Mouse (Mus musculus) CH12.LX (cell line): ENCODE measurements around the gene Arhgef25. TPM values are rescaled to one million over a fixed set of nuclear protein-coding genes. Genes with fewer than 3 reads are reported as not detected.

Experiments
- DNase-seq: peaks from one replicate; pipeline ENCODE4 v3.0.0-alpha.2; 2013; ENCODE audit errors: extremely low read depth
- H3K27ac ChIP-seq: 2 replicates; pipeline ENCODE4 v1.5.1; 2012; ENCODE audit warnings: low read depth, mild to moderate bottlenecking, control low read depth, moderate library complexity; ENCODE audit not compliant: insufficient read depth
- H3K27me3 ChIP-seq: replicated peaks from 2 replicates; pipeline ENCODE3; 2012; ENCODE audit warnings: inconsistent platforms
- H3K36me3 ChIP-seq, 2 experiments: replicated peaks in 1 of 2; 2 replicates each; pipeline versions ENCODE3 to v1.6.1; 2012; ENCODE audit warnings: inconsistent platforms in 1 of 2, low read length in 1 of 2, mild to moderate bottlenecking in 1 of 2, mixed read lengths in 1 of 2, moderate library complexity in 1 of 2; ENCODE audit not compliant: control insufficient read depth in 1 of 2, insufficient read depth in 1 of 2
- H3K4me1 ChIP-seq, 2 experiments: 2 replicates each; pipeline ENCODE4 v1.6.1; 2012; ENCODE audit warnings: inconsistent platforms in 1 of 2, moderate library complexity in 1 of 2; ENCODE audit not compliant: insufficient read depth in 2 of 2, control insufficient read depth in 1 of 2
- H3K4me2 ChIP-seq: 2 replicates; pipeline ENCODE4 v1.6.1; 2012; ENCODE audit warnings: low read depth, mild to moderate bottlenecking, control low read depth; ENCODE audit not compliant: poor library complexity, insufficient read depth, severe bottlenecking
- H3K4me3 ChIP-seq, 3 experiments: fragments of 150-350 bp in 1 of 3; sonication (generic) in 1 of 3; replicated peaks in 1 of 3; 2 replicates each; pipeline versions ENCODE3 to v1.5.1; 2011 to 2012; ENCODE audit warnings: low read depth in 2 of 3, low read length in 2 of 3, mild to moderate bottlenecking in 2 of 3, moderate library complexity in 2 of 3, control low read depth in 1 of 3, improper control_type of control experiment in 1 of 3, inconsistent platforms in 1 of 3, mixed read lengths in 1 of 3; ENCODE audit not compliant: poor library complexity in 1 of 3
- H3K79me2 ChIP-seq: replicated peaks from 2 replicates; pipeline ENCODE4 v1.6.1; 2012; ENCODE audit warnings: mild to moderate bottlenecking, moderate library complexity; ENCODE audit not compliant: control insufficient read depth, poor library complexity, insufficient read depth, severe bottlenecking; ENCODE audit errors: extremely low read depth
- H3K9ac ChIP-seq: 2 replicates; pipeline ENCODE4 v1.6.1; 2012; ENCODE audit warnings: low read depth, mild to moderate bottlenecking, control low read depth, moderate library complexity; ENCODE audit not compliant: insufficient read depth
- H3K9me3 ChIP-seq: replicated peaks from 2 replicates; pipeline ENCODE3; 2012; ENCODE audit warnings: low read length, inconsistent platforms, mixed read lengths
- CHD1 ChIP-seq: IDR thresholded peaks from 2 replicates; pipeline ENCODE4 v1.6.1; 2012; ENCODE audit warnings: low read depth, low read length, improper control_type of control experiment, inconsistent platforms
- CHD2 ChIP-seq: IDR thresholded peaks from 2 replicates; pipeline ENCODE4 v1.6.1; 2011; ENCODE audit warnings: low read length, improper control_type of control experiment
- ELF1 ChIP-seq: IDR thresholded peaks from 2 replicates; pipeline ENCODE4 v1.6.1; 2014; ENCODE audit warnings: low read depth, mild to moderate bottlenecking, inconsistent platforms, low read length, improper control_type of control experiment
- ETS1 ChIP-seq: conservative IDR thresholded peaks from 2 replicates; pipeline ENCODE4 v1.6.1; 2012; ENCODE audit warnings: low read depth, mild to moderate bottlenecking, inconsistent platforms, low read length, improper control_type of control experiment, moderate library complexity
- HCFC1 ChIP-seq: IDR thresholded peaks from 2 replicates; pipeline ENCODE4 v1.6.1; 2012; ENCODE audit warnings: low read depth, mild to moderate bottlenecking, inconsistent platforms, low read length, improper control_type of control experiment
- IRF4 ChIP-seq: IDR thresholded peaks from 2 replicates; pipeline ENCODE4 v1.6.1; 2014; ENCODE audit warnings: low read depth, mild to moderate bottlenecking, inconsistent platforms, low read length, improper control_type of control experiment
- JUN ChIP-seq: IDR thresholded peaks from 2 replicates; pipeline ENCODE4 v1.6.1; 2011; ENCODE audit warnings: low read depth, mild to moderate bottlenecking, low read length, improper control_type of control experiment, moderate library complexity; ENCODE audit not compliant: insufficient read depth
- JUND ChIP-seq: conservative IDR thresholded peaks from 2 replicates; pipeline ENCODE4 v1.6.1; 2011; ENCODE audit warnings: low read depth, low read length, improper control_type of control experiment
- MAX ChIP-seq: IDR thresholded peaks from 2 replicates; pipeline ENCODE4 v1.6.1; 2011; ENCODE audit warnings: low read length, improper control_type of control experiment
- MXI1 ChIP-seq: IDR thresholded peaks from 2 replicates; pipeline ENCODE4 v1.6.1; 2011; ENCODE audit warnings: mild to moderate bottlenecking, low read depth, low read length, improper control_type of control experiment
- NELFE ChIP-seq: IDR thresholded peaks from 2 replicates; pipeline ENCODE4 v1.6.1; 2011; ENCODE audit warnings: low read depth, low read length, improper control_type of control experiment
- POLR2AphosphoS2 ChIP-seq: IDR thresholded peaks from 2 replicates; pipeline ENCODE4 v1.6.1; 2011; ENCODE audit warnings: low read depth, low read length, improper control_type of control experiment
- RAD21 ChIP-seq: IDR thresholded peaks from 2 replicates; pipeline ENCODE4 v1.6.1; 2011; ENCODE audit warnings: low read depth, mild to moderate bottlenecking, low read length, improper control_type of control experiment, moderate library complexity
- RCOR1 ChIP-seq: conservative IDR thresholded peaks from 2 replicates; pipeline ENCODE4 v1.6.1; 2012; ENCODE audit warnings: low read depth, mild to moderate bottlenecking, inconsistent platforms, low read length, improper control_type of control experiment
- UBTF ChIP-seq: IDR thresholded peaks from 2 replicates; pipeline ENCODE4 v1.6.1; 2012; ENCODE audit warnings: low read depth, mild to moderate bottlenecking, inconsistent platforms, low read length, improper control_type of control experiment, moderate library complexity
- ZKSCAN1 ChIP-seq: IDR thresholded peaks from 2 replicates; pipeline ENCODE4 v1.6.1; 2012; ENCODE audit warnings: low read depth, inconsistent platforms, low read length, improper control_type of control experiment, borderline replicate concordance
- dilution Hi-C: fragments of 300-500 bp; cut with MboI; formaldehyde crosslinking; loops from 2 replicates; pipeline ENCODE4 v1.14.3; 2020; ENCODE audit warnings: low sequenced_read_pairs; ENCODE audit not compliant: extremely low pct_unique_long_range_greater_than_20kb, extremely low pct_ligation_motif_present
- in situ Hi-C: fragments of 300-500 bp; cut with MboI; formaldehyde crosslinking; loops from 3 replicates; pipeline ENCODE4 v1.14.3; 2019; ENCODE audit warnings: low sequenced_read_pairs, low pct_ligation_motif_present, low pct_unique_long_range_greater_than_20kb, mixed read lengths
- polyA plus RNA-seq: library from polyadenylated mRNA; unstranded; fragments of >175 nt; gene quantifications from 2 replicates; pipeline ENCODE4 v1.2.1, GENCODE M21; 2012; ENCODE audit warnings: low read depth; ENCODE audit not compliant: insufficient read length
- total RNA-seq, 2 experiments: library from RNA; depleted of rRNA; stranded (reverse); fragments of 300-350 nt in 1 of 2; fragments of >200 nt in 1 of 2; gene quantifications; 2 replicates each; pipeline ENCODE4 v1.2.3; 2012 to 2014

Gene Arhgef25
- total and polyA plus RNA-seq, 3 experiments: 3.3 to 8.7 (median 8.3) TPM

DNA sequence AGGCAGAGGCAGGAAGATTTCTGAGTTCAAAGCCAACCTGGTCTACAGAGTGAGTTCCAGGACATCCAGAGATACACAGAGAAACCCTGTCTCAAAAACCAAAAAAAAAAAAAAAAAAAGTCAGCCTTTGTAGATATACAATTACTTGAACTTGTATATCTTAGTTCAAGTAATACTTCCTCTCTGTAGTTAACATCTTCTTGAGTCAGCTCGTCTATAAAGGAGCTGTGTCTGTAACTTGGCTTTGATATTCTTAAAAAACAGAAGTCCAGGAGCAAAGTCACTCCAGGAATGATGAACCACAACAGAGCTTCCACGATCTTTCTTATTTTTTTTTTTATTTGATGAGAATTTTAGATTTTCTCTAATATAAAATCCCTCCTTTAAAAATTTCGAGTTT is 29.2 kb downstream of the Arhgef25 start:
- peaks cover 13% of the 10 kb centered on the region for H3K9me3 ChIP-seq
- no peaks in the 10 kb centered on the region for H3K79me2 ChIP-seq
- H3K4me3 ChIP-seq: no peak overlapping the region
- no peaks in the 10 kb centered on the region for H3K36me3 ChIP-seq
- no peak for DNase-seq
- dilution Hi-C loops: no loop called here
- H3K4me2 ChIP-seq: no peak overlapping the region
- peaks cover 1% of the 10 kb centered on the region for H3K27me3 ChIP-seq
- H3K4me1 ChIP-seq: peaks cover 5 to 9% of the 10 kb centered on the region in 2 experiments; a peak in 3 of 4 replicates
- TF ChIP-seq JUN: no peak
- TF ChIP-seq POLR2AphosphoS2: no peak
- no peak for TF ChIP-seq ZKSCAN1
- TF ChIP-seq JUND: no peak
- no peak for TF ChIP-seq UBTF
- no peak for TF ChIP-seq MAX
- no peak for TF ChIP-seq RCOR1
- no peak for TF ChIP-seq IRF4
- TF ChIP-seq MXI1: no peak
- no peak for TF ChIP-seq CHD1
- TF ChIP-seq CHD2: no peak
- in situ Hi-C loops: no loop called here
- no peak overlapping the region for H3K27ac ChIP-seq
- no peak overlapping the region for H3K9ac ChIP-seq

DNA sequence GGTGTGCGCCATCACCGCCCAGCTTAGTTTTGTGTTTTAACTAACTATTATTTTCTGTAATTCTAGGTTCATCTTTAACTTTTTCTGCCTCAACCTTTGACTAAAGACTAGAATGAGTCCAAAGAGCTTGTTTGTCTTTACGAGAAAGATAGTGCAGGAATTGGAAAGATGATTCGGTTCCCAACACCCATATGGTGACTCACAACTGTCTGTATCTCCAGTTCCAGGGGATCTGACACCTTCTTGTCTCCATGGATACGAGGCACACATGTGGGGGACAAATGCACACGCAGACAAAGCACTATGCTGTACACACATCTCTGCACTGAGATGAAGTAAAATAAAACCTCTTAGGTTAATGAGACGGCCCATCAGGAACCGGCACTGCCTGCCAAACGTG is 29.8 kb downstream of the Arhgef25 start:
- H3K4me3 ChIP-seq: no peak overlapping the region
- TF ChIP-seq ETS1: no peak
- no peak for TF ChIP-seq ELF1
- no peak for TF ChIP-seq HCFC1
- no peak for TF ChIP-seq UBTF
- no peak for TF ChIP-seq MXI1
- TF ChIP-seq NELFE: no peak
- TF ChIP-seq POLR2AphosphoS2: no peak
- no peak for TF ChIP-seq RAD21
- H3K27ac ChIP-seq: no peak overlapping the region
- DNase-seq: no peak
- no peak overlapping the region for H3K9ac ChIP-seq
- no peaks in the 10 kb centered on the region for H3K27me3 ChIP-seq
- peaks cover 6% of the 10 kb centered on the region for H3K9me3 ChIP-seq
- H3K4me1 ChIP-seq: peaks cover 5 to 9% of the 10 kb centered on the region in 2 experiments; a peak in 3 of 4 replicates
- dilution Hi-C loops: no loop called here
- no peaks in the 10 kb centered on the region for H3K36me3 ChIP-seq
- in situ Hi-C loops: no loop called here
- no peak overlapping the region for H3K4me2 ChIP-seq
- H3K79me2 ChIP-seq: no peaks in the 10 kb centered on the region
